Mouse (Mus musculus) limb, embryonic 14.5 days (tissue): ENCODE data around the gene Git2. TPM values are rescaled to one million over a fixed set of nuclear protein-coding genes. Genes with fewer than 3 reads are reported as not detected.

Source experiments
- ATAC-seq: fragments of 200-750 bp; cut with Nextera tagmentation; 2 replicates; pipeline ENCODE4 v1.8.0; 2017; ENCODE audit warnings: low read depth, moderate number of reproducible peaks, moderate TSS enrichment; ENCODE audit not compliant: low FRiP score
- DNase-seq: peaks from one replicate; pipeline ENCODE4 v3.0.0-alpha.2; 2015; ENCODE audit warnings: low spot score
- H3K27ac ChIP-seq: fragments of 300-500 bp; sonication (generic); replicated peaks from 2 replicates; pipeline ENCODE4 v1.5.1; 2014; ENCODE audit warnings: low read depth, mild to moderate bottlenecking, low read length, moderate library complexity, mixed read lengths
- H3K27me3 ChIP-seq: fragments of 300-500 bp; sonication (generic); 2 replicates; pipeline ENCODE4 v1.6.1; 2014; ENCODE audit warnings: low read length, mixed read lengths; ENCODE audit not compliant: control insufficient read depth, insufficient read depth
- H3K36me3 ChIP-seq: fragments of 300-500 bp; sonication (generic); 2 replicates; pipeline ENCODE4 v1.6.1; 2014; ENCODE audit warnings: mild to moderate bottlenecking, low read length, moderate library complexity, mixed read lengths; ENCODE audit not compliant: control insufficient read depth, insufficient read depth
- H3K4me1 ChIP-seq: fragments of 300-500 bp; sonication (generic); 2 replicates; pipeline ENCODE4 v1.6.1; 2014; ENCODE audit warnings: antibody characterized with exemption, low read length, mixed read lengths; ENCODE audit not compliant: control insufficient read depth, insufficient read depth
- H3K4me2 ChIP-seq: fragments of 300-500 bp; sonication (generic); replicated peaks from 2 replicates; pipeline ENCODE4 v1.6.1; 2014; ENCODE audit warnings: low read depth, mild to moderate bottlenecking, low read length, moderate library complexity; ENCODE audit not compliant: severe bottlenecking
- H3K4me3 ChIP-seq: fragments of 300-500 bp; sonication (generic); replicated peaks from 2 replicates; pipeline ENCODE4 v1.5.1; 2014; ENCODE audit warnings: low read length
- H3K9ac ChIP-seq: fragments of 300-500 bp; sonication (generic); 2 replicates; pipeline ENCODE4 v1.6.1; 2014; ENCODE audit warnings: mild to moderate bottlenecking, low read depth, low read length, moderate library complexity; ENCODE audit not compliant: severe bottlenecking
- H3K9me3 ChIP-seq: fragments of 300-500 bp; sonication (generic); 2 replicates; pipeline ENCODE4 v1.6.1; 2016; ENCODE audit warnings: low read length; ENCODE audit not compliant: control insufficient read depth
- POLR2A ChIP-seq: fragments of 200-500 bp; IDR thresholded peaks from 2 replicates; pipeline ENCODE4 v1.8.0; 2012; ENCODE audit warnings: inconsistent platforms, mild to moderate bottlenecking, moderate library complexity, borderline replicate concordance; ENCODE audit not compliant: insufficient read depth, insufficient read length; ENCODE audit errors: extremely low read depth
- WGBS: fragments of 180-500 bp; shearing (Covaris S2); extraction: QIAGEN DNeasy Blood & Tissue Kit; methylation state at CpG from one replicate; pipeline ENCODE4 v1.1.7; 2014; 5-methylcytosine and 5-hydroxymethylcytosine counted together
- polyA plus RNA-seq, 2 experiments: library from polyadenylated mRNA; depleted of rRNA in 1 of 2; stranded (reverse) in 1 of 2; unstranded in 1 of 2; fragments of >200 nt; fragmentation: Nextera tagmentation in 1 of 2; extraction: Ambion mirVana in 1 of 2; gene quantifications; 2 replicates each; pipeline versions ENCODE4 v1.2.1 to v1.2.3; 2012 to 2014

Git2 gene
- polyA plus RNA-seq, 2 experiments = 41.6 to 64.2 TPM

DNA sequence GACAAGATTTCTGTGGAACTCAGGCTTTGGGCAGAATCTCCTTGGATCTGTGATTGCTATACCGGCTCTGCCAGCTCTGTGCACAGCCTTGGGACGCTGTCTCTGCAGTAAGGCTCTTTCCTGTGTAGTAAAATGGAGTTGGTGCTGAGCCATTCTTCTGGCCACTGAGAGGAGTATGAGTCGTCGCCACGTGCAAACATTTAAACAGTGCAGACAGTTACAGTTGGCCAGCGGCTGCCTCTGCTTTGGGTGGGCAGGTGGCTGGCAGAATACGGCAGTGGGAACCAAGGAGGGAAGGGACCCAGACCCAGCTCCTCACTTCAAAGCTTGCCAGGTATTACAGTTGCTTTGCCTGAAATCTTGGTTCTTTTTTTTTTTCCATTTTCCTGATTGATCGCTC, 21.9 kb upstream of the Git2 start:
- H3K4me2 ChIP-seq = no peak overlapping the region
- no peak for TF ChIP-seq POLR2A
- no peaks in the 10 kb centered on the region for H3K27me3 ChIP-seq
- H3K9me3 ChIP-seq = no peaks in the 10 kb centered on the region
- no peak overlapping the region for H3K9ac ChIP-seq
- ATAC-seq (no peak), DNase-seq (no peak)
- no peak overlapping the region for H3K27ac ChIP-seq
- H3K4me1 ChIP-seq = peaks cover 5% of the 10 kb centered on the region; the same call in 1 of the 2 replicates
- peaks cover 74% of the 10 kb centered on the region for H3K36me3 ChIP-seq
- WGBS = 83% methylated on average over 8 of the region's 8 CpGs
- H3K4me3 ChIP-seq = no peak overlapping the region

DNA sequence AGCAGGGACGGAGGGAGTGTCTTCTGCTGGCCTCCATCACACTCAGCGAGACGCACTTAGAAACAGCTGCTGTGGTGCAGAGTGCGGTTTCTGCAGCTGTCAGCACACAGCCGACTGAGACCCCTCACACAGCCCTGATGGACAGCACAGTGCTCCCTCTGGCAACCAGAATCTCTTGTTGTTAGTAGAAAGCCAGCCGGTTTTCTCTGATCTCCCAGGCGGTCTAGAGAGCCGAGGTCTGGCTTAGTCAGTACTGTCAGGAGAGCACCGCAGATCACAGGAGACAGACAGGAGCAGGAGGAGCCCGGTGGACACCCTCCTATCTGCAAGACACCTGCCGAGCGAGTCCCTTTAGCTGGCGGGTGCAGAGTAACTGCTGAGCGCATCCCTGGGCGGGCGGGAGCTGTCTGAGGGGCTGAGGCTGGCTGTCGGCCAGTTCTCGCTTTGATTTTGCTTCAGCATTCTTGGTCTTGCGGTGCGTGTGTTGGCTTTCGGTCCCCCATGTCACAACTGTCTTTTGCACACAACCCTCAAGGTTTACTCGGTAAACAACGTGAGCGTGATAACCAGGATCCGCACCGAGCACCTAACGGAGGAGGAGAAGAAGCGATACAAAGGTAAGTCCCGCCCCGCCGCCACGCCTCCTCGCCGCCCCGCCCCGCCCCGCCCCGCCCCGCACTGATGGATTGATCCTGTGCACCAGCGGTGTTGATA, 21.1 kb upstream of the Git2 start:
- H3K36me3 ChIP-seq = peaks cover 76% of the 10 kb centered on the region

DNA sequence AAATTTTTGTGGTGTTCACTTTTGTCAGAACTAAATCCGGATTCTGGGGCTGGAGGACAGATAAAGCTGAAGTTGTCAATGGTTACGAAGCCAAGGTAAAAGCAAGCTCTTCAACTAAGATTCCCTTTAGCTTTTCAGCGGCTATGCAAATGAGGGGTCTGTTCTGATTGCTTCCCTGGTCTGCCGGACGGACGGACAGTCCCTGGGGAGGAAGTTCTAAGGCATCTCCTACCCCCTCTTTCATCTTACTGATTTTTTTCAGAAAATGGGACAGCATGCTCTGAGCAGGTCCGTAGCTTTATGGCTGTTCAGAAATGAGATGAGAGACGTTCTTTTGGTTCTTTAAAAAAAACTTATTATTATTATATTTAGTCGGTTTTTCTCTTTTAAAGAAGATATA, 20.3 kb upstream of the Git2 start:
- WGBS = 76% methylated on average over 9 of the region's 9 CpGs
- Histone ChIP-seq H3K4me2 (no peak overlapping the region), H3K27me3 (no peaks in the 10 kb centered on the region), H3K4me3 (no peak overlapping the region), H3K36me3 (peaks cover 77% of the 10 kb centered on the region), H3K9ac (no peak overlapping the region), H3K4me1 (peaks cover 5% of the 10 kb centered on the region; the same call in 1 of the 2 replicates), H3K9me3 (no peaks in the 10 kb centered on the region), H3K27ac (no peak overlapping the region)
- no peak for TF ChIP-seq POLR2A
- DNase-seq (no peak), ATAC-seq (no peak)

More for the DNA sequence above, 21.1 kb upstream of the Git2 start:
- H3K27ac ChIP-seq = no peak overlapping the region
- ATAC-seq (peak; percentile 76), DNase-seq (peak; percentile 59)
- peak overlapping the region; percentile 59 for H3K4me2 ChIP-seq
- H3K4me1 ChIP-seq = peaks cover 5% of the 10 kb centered on the region; the same call in 1 of the 2 replicates
- H3K9me3 ChIP-seq = no peaks in the 10 kb centered on the region
- H3K27me3 ChIP-seq = no peaks in the 10 kb centered on the region
- H3K4me3 ChIP-seq = peak overlapping the region; percentile 34
- no peak for TF ChIP-seq POLR2A
- H3K9ac ChIP-seq = peak overlapping the region; percentile 6; the same call in 1 of the 2 replicates
- WGBS = 6% methylated on average over 33 of the region's 40 CpGs

DNA sequence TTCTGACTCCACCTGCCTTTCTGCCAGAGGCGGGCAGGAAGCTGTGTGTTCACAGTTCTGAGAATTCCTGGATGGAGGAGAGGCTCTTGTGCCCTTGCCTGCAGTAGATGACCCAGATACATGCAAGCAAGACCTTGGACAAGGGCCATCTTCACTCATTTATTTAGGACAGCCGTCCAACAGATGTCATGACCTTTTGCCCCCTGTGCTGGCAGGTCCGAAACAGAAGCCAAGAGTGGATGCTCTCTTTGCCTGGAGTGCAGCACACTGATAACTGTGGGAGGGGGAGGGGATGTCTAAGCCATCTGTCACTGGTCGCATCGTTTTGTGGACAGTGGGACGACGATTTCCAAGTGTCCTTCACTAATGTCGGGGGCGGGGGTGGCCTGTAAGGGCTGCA, 19.9 kb upstream of the Git2 start:
- DNase-seq (no peak), ATAC-seq (no peak)
- no peak overlapping the region for H3K27ac ChIP-seq
- H3K27me3 ChIP-seq = no peaks in the 10 kb centered on the region
- TF ChIP-seq POLR2A = no peak
- no peak overlapping the region for H3K9ac ChIP-seq
- 58% methylated on average over 9 of the region's 9 CpGs for WGBS
- H3K4me3 ChIP-seq = no peak overlapping the region
- peaks cover 5% of the 10 kb centered on the region; the same call in 1 of the 2 replicates for H3K4me1 ChIP-seq
- H3K4me2 ChIP-seq = no peak overlapping the region
- no peaks in the 10 kb centered on the region for H3K9me3 ChIP-seq
- H3K36me3 ChIP-seq = peaks cover 73% of the 10 kb centered on the region

DNA sequence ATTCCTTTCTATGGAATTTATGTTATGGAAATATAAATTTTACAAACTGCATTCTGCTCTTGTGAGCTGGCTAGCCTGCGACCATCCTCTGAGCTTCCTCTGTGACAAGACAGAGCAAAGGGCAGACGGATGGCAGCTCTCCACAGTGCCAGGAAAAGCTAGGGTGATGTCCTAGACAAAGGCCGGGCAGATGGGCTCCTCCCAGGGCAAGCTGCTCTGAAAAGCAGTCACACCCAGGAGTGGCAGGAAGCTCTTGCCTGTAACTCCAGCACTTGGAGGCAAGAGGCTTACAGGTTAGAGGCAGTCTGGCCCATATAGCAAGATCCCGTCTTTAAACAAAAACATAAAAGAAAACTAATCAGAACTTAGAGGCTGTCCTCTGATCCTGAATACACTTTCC, 19.3 kb upstream of the Git2 start:
- no peak for ATAC-seq

More for the DNA sequence above, 19.3 kb upstream of the Git2 start:
- Histone ChIP-seq H3K4me3 (no peak overlapping the region), H3K4me2 (no peak overlapping the region), H3K36me3 (peaks cover 69% of the 10 kb centered on the region), H3K27ac (no peak overlapping the region), H3K9me3 (no peaks in the 10 kb centered on the region), H3K27me3 (no peaks in the 10 kb centered on the region), H3K4me1 (peaks cover 5% of the 10 kb centered on the region; the same call in 1 of the 2 replicates), H3K9ac (no peak overlapping the region)
- DNase-seq = no peak
- 75% methylated on average over 4 of the region's 4 CpGs for whole genome bisulfite sequencing
- no peak for TF ChIP-seq POLR2A
